Mouse (Mus musculus) E14TG2a.4 (cell line): Measurements from ENCODE around the gene Igsf3.

Source experiments
- CTCF ChIP-seq: conservative IDR thresholded peaks from 2 replicates; pipeline ENCODE4 v1.5.1; 2014; ENCODE audit warnings: low read length
- POU5F1 ChIP-seq: IDR thresholded peaks from 2 replicates; pipeline ENCODE4 v1.6.1; 2014; ENCODE audit warnings: low read length, borderline replicate concordance

DNA sequence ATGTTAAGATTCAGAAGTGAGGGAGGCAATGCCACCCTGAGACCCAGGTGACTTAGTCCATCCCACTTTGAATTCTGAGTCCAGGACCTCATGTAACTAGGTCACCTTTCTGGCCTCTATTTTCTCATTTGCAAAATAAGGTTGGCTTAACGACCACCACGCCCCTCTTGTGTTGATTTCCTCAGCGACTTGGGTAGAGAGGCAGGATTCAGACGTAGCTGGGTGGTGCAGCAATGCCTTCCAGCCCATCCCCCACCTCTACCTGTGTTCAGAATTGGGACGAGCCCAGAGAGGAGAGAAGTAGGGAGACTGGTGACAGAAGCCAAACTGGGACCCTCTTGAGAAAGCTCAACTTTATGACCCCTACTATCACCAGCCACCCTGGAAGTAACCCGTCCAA, 31.6 kb upstream of the Igsf3 start:
- TF ChIP-seq CTCF (no peak), POU5F1 (no peak)
